Mouse (Mus musculus) adrenal gland, postnatal 4 days (tissue): ENCODE measurements around the gene Hexa. TPM values are rescaled to one million over a fixed set of nuclear protein-coding genes. Genes with fewer than 3 reads are reported as not detected.

ENCODE experiments used
- DNase-seq, 2 experiments: peaks; one replicate each; pipeline ENCODE4 v3.0.0; 2021 to 2022; ENCODE audit warnings: low spot score in 2 of 2, mixed read lengths in 2 of 2
- long read RNA-seq, 2 experiments: library from polyadenylated mRNA; stranded (forward); transcript quantifications; one replicate each; pipeline ENCODE4 v2.0.0; 2021
- total RNA-seq, 2 experiments: library from RNA; stranded (reverse); gene quantifications; 2 replicates each; pipeline ENCODE4 v1.2.3; 2021

Gene Hexa
- 10 to 100 TPM; 74.9 to 81.7 TPM for total RNA-seq
- long read RNA-seq, experiment 1, transcript Hexa-201 (14 exons, 1,996 nt): major isoform, 92 of 106 reads
- long read RNA-seq, experiment 1, partial matches to known transcripts: 7 of 106 reads
- long read RNA-seq, experiment 1, other reads (novel, unspliced or antisense): 7 of 106 reads
- long read RNA-seq, experiment 2, transcript Hexa-201 (14 exons, 1,996 nt): major isoform, 120 of 142 reads
- long read RNA-seq, experiment 2, partial matches to known transcripts: 14 of 142 reads
- long read RNA-seq, experiment 2, other reads (novel, unspliced or antisense): 8 of 142 reads

- DNase-seq: peak; percentile 54 to 67
These were observed at the start of gene Hexa, which contains the start of gene Tmem202 for GRCm38 (mm10) chr9:59539441-59540137. TSS of gene Hexa (plus strand) at chr9:59539540. TSS of gene Tmem202 (minus strand) at chr9:59539847.

GRCm38 (mm10) chr9:59508146-59508545 is 31.2 kb upstream of the Hexa start:
- DNase-seq: no peak

- no peak for DNase-seq
These were observed 27.0 kb upstream of the Hexa start for GRCm38 (mm10) chr9:59512381-59512780.

- no peak for DNase-seq
These were observed 24.3 kb upstream of the Hexa start for GRCm38 (mm10) chr9:59515069-59515468.

GRCm38 (mm10) chr9:59517127-59517526 is 22.2 kb upstream of the Hexa start:
- no peak for DNase-seq

- peak in 1 of 2 experiments; percentile 28 for DNase-seq
These were observed 20.4 kb upstream of the Hexa start for GRCm38 (mm10) chr9:59518976-59519375.

GRCm38 (mm10) chr9:59519396-59519795 is 19.9 kb upstream of the Hexa start:
- no peak for DNase-seq

- DNase-seq: no peak
These were observed 16.4 kb upstream of the Hexa start for GRCm38 (mm10) chr9:59522906-59523305.

GRCm38 (mm10) chr9:59526727-59527126 is 12.6 kb upstream of the Hexa start:
- DNase-seq: no peak

GRCm38 (mm10) chr9:59527580-59527979 is 11.8 kb upstream of the Hexa start:
- DNase-seq: no peak

- DNase-seq: no peak
These were observed 11.1 kb upstream of the Hexa start for GRCm38 (mm10) chr9:59528274-59528673.

GRCm38 (mm10) chr9:59531645-59532044 is 7.7 kb upstream of the Hexa start:
- DNase-seq: no peak

GRCm38 (mm10) chr9:59533422-59533821 is 5.9 kb upstream of the Hexa start:
- DNase-seq: no peak

GRCm38 (mm10) chr9:59533889-59534288 is 5.5 kb upstream of the Hexa start:
- no peak for DNase-seq

- no peak for DNase-seq
These were observed 1.7 kb upstream of the Hexa start for GRCm38 (mm10) chr9:59537651-59538050.

- DNase-seq: no peak
These were observed 2.3 kb downstream of the Hexa start for GRCm38 (mm10) chr9:59541617-59542016.

GRCm38 (mm10) chr9:59542766-59543324 is 3.5 kb downstream of the Hexa start:
- no peak for DNase-seq

GRCm38 (mm10) chr9:59544739-59545138 is 5.4 kb downstream of the Hexa start:
- no peak for DNase-seq

- no peak for DNase-seq
These were observed 8.5 kb downstream of the Hexa start for GRCm38 (mm10) chr9:59547869-59548268.

- no peak for DNase-seq
These were observed 9.7 kb downstream of the Hexa start for GRCm38 (mm10) chr9:59548961-59549487.

GRCm38 (mm10) chr9:59550077-59550476 is 10.7 kb downstream of the Hexa start:
- DNase-seq: no peak

GRCm38 (mm10) chr9:59551017-59551416 is 11.7 kb downstream of the Hexa start:
- no peak for DNase-seq
